Mouse (Mus musculus): Measurements from ENCODE around the gene Tapt1.
A peak's percentile ranks its signal among the peaks of the same experiment; 100 is the strongest.

Tapt1 gene

DNA sequence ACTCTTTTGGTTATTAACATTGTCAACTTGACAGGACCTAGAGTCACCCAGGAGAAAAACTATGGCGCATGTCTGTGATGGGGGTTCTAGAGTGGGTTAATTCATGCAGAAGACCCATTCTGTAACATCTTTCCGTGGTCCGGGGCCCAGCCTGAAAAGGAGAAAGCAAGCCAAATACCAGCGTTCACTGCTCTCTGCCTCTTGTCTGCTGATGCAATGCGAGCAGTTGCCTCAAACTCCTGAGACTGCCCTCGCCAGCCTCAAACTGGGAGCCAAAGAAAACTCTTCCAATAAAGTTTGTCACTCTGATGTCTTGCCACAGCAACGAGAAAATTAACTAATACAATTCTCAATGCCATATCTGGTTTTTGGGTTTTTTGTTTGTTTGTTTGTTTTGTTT is 8.2 kb upstream of the Tapt1 start:
- no peak for DNase-seq (ENCODE audit: inconsistent ontology term)

DNA sequence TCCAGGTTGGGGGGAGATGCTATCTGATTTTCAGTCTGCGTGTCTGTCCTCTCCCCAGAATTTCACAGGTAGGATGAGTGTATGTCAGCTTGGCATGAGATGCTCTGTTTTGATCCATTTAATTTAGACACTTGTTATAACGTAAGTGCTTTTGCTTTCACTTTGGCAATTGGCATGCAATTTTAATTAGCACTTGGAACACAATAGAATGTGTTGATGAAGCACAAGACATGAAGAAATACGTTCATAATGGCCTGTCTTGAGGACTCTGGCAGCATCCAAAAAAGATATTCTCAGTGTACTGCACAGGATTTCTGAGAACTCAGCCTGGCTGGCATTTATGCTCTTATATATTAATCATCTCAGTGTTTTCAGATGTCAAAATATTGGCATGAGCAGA is 7.5 kb upstream of the Tapt1 start:
- peak; percentile 53 for DNase-seq (ENCODE audit: inconsistent ontology term)

DNA sequence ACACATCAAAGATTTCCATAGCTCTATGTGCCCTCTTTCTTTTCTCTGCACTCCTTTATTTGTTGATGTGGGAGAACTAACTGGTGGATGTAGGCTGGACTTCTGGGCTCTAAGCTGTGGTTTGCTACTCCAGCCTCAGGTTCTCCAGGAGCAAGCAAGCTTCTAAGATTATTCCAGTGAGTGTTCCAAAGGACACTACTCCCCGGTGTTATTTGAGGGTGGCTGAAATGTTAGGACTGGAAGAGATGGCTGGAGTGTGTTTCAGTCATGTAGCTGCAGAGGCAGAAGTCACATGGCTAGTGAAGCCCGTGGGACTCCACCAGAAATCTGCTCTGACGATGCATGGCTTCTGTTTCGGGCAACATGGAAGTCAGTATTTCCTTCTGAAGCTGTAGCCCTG is 2.3 kb upstream of the Tapt1 start:
- no peak for DNase-seq (ENCODE audit: inconsistent ontology term)

DNA sequence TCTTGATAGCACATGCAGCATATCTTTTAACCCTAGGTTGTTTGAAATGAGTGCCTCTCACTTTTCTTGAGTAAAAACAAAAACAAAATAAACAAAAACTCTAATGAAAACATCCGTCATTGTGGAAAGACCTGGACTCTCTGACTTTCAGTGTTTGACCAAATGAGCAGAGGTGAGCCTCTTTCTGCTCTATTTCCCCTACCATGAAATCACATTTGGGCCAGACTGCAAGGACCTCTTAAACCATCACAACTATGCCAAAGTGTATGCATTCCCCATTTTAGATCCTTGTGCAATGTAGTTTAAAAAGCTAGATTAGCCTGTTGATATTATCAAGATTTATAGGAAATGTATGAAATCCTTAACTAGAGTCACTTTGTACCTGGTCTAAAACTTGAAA is 1.9 kb upstream of the Tapt1 start:
- no peak for DNase-seq (ENCODE audit: inconsistent ontology term)

DNA sequence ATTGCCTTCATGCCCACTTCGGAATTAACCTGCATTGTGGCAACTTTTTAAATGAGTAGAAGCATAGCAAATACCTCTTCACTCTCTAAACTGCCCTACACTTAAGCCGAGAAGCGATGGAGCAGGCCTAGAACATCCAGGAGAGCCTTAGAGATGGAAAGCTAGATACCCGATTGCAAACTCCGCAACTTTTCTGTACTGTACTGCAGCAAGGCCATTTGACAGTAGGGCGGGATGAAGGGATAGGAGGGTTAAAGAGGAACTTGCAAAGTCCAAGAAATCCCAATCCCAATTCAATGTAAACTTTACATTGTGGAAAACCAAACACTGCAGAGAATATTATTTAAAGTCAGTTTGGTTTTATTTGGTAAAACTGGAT is 1.0 kb upstream of the Tapt1 start:
- no peak for DNase-seq (ENCODE audit: inconsistent ontology term)

DNA sequence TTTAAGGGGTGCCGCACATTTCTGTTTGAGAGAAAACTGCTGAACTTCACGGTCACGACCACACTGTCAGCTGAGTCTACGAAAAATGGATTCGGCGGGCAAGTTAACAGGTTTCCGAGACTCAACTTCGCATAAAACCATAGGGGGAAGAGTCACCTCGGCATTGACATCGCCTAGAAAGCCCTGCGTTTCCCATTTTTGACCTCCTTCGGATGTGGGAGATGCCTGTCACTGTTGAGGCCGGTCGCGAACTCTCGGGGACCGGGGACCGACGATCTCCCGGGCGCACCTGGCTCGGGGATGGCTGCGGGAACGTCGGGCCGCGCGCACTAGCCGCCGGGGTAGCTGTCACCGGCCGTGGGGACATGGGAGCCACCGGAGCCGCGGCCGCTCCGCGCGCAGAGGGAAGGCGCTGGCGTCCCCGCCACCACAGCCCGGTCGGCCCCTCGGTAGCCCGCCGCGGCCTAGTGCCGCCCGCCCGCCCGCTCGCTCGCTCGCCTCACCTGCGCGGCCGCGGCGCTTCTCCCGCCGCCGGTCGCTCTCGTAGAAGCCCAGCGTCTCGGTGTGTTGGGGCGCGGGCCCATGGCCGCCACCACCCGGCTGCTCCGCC is 410 bp downstream of the Tapt1 start:
- peak; percentile 42 for DNase-seq (ENCODE audit: inconsistent ontology term)

DNA sequence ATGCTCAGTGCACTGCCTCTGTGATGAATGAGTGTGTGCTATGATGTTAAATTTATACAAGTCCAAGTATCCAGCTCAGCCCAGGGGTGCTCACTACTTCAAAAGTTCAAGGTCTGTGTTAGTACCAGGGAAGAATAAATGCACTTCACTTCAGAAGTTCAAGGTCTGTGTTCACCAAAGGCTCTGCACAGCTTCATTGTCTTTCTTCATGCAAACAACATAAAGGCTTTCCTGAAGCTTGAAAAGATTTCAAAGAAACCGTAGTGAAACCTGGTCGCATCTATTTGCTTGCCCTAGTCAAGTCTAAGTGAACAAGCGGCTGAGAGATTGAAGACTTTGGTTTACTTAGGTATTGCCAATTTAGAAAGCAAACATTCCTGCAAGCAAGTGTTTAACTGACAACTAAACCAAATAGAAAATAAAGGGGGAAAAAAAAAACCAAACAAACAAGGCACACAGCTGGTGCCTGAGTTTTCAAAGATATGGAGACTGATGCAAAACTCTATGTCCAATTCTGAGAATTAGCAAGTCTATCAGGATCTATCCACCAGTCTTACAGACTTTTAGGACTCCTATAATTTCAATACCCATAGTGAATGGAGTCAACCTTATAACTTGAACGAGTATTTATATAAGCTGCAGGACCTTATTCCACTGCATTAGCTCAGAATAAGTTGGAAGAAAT is 1.4 kb downstream of the Tapt1 start:
- DNase-seq (ENCODE audit: inconsistent ontology term), result no peak

DNA sequence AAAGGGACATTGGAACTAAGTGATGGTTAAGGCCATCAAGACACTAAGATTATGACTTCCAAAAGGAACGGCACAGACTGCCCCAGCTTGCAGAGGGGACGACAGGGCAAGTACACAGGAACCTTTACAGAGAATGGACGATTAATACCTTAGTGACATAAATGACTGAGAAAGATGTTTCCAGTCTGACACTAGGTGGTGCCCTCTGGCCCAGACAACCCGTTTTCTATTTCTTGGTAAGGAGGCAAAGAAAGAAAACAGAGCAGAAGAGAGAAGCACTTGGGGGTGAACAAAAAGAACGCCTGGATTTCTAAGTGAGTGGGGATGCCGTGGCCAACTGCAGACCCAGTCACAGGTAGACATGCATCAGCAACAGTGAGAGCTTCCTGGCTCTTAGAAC is 2.2 kb downstream of the Tapt1 start:
- DNase-seq (ENCODE audit: inconsistent ontology term), result peak; percentile 33

DNA sequence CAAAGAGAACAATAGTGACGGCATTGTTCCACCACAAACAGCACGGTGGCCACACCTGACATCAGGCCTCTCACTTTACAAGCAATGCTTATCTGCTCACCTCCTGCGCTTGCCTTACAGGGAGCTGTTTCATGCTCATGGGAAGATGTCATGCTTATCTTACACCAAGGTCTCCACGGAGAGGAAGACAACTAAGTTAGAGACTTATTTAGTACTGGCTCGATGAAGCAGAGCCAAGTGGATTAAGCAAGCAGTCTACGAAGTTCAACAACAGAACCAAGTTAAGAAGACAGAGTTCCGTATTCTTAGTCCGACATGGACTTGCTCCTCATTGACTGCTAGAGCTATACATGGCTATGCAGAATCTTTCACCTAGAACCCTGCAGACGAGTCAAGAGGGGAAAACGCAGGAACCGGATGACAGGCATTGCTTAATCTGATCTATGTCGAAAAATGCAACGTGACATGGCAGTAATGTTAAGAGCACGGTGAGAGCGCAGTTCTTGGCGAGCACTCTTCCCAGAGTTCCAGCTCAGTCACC is 3.0 kb downstream of the Tapt1 start:
- DNase-seq (ENCODE audit: inconsistent ontology term), result no peak

DNA sequence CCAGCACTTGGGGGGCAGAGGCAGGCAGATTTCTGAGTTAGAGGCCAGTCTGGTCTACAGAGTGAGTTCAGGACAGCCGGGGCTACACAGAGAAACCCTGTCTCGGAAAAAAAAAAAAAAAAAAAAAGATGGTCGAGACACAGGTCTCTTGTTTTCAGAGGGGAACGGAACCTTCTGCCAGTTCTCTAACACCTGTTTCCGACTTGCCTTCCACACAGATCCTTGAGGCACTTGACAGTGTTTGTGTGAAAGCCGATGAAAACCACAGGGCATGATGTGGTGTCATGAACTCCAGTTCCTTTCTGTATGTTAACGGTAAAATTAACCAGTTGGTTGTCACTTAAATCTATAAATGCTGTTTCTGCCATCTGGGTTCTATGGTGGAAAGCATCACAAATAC is 6.0 kb downstream of the Tapt1 start:
- DNase-seq (ENCODE audit: inconsistent ontology term), result no peak

DNA sequence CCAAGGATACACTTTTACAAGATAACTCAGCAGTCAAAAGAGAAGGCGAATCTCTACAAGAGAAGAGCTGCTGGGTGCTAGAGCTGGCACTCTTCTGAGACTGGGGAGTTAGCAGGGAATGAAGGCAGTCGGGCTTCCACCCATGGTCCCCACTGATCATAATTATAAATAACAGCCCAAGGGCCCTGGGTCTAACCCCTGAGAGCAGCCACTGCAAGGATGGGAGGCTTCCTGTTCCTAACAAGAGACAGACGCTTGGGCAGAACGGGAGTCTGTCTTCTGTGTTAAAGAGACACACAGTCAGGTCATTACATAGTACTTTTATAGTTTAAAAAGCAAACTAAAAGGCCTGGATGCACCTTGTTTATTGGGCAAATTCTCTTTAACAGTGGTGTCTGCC is 6.6 kb downstream of the Tapt1 start:
- no peak for DNase-seq (ENCODE audit: inconsistent ontology term)

DNA sequence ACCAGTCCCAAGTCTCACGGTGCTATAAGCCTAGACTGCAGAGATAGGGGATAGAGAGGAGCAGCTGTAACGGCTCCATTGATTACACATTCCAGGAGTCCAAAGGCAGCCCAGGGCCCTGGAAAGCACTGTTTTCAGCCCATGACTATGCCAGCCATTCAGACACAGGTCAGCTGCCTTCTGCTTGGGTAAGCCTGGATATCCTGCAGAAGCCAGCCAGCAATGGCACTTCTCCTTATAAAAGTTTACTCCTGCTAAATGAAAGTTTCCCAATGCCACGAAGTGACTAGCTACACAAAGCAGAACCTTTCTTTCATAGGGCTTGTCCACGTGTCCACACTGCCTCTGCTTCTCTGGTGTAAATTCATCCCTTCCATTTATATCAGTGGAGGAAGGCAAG is 7.9 kb downstream of the Tapt1 start:
- no peak for DNase-seq (ENCODE audit: inconsistent ontology term)

DNA sequence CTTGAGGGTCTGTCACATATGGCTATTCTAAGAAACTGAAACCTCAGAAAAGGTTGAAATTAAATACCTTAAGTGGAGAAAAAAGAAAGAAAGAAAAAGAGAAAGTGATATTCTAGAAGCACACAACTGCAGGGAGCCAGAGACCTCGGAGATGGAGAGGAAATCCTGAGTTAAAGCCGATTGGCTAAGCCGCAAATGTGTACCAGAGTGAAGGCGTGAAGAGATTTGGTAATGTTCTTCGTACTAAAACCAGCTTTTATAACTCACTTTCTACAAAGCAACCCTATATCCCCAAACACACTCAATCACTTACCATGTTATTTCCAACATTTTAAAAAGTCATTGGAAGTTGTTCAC is 8.8 kb downstream of the Tapt1 start:
- DNase-seq (ENCODE audit: inconsistent ontology term), result no peak

DNA sequence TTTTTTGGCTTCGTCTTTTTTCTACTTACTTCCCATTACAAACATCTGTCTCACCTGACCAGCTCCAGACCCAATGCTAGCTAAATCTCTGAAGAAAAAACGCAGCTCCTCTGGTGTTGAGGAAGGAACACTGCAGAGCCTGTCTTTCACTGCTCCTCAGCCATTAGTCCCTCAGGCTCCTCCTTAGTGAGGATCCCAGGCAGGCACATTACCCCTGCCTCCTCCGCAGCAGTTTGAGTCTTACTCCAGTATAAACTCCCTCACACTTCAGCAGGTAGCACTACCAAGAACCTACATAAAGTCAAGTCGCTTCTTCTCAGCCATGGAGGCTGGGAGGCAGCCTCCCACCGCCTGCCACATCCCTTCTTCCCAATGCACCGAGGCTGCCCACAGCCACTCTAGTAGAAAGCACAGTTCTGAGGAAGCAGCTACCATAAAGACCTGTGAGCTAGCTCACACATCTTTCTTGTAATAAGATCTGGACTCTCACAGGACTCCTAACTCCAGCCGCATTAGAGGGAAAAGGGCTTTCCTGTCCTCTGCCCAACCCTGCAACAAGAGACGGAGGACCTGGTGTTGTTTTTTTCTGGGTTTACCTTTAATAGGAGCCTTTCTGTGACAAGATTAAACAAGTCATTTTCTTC is 9.3 kb downstream of the Tapt1 start:
- DNase-seq (ENCODE audit: inconsistent ontology term), result no peak

DNA sequence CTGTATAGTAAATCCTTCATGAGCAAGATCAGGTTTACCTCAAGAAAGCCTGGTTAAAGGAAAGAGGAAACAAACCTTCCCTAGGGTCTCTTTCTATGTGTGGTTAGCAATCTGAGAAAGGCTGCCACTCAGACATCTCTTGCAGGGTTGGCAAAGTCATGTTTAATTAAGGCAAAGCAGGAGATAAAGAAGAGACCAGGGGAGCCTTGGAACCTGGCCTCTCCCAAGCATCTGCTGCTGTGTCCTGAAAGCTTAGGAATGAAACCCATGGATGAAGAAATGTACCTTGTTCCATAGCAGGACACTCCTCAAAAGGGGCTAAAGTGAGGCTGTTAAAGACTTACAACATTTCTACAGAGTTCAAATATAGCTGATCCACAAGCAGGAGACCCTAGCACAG is 11.3 kb downstream of the Tapt1 start:
- DNase-seq (ENCODE audit: inconsistent ontology term), result no peak

DNA sequence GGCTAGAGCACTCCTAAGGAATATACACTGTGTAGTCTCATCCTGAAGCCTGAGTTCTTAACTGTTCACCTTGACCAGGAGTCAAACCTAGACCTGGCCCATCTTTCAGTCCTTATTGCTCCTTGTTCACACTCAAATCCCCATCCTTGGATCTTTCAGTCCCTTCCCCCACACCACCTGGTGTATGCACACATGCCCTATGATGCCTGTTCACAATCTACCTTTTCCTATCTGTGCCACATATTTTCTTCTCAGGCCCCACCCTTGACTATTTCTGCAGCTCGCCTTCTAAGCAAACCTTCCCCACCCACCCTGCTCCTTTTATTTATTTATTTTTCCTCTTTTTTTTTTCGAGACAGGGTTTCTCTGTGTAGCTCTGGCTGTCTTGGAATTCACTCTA is 12.4 kb downstream of the Tapt1 start:
- no peak for DNase-seq (ENCODE audit: inconsistent ontology term)

DNA sequence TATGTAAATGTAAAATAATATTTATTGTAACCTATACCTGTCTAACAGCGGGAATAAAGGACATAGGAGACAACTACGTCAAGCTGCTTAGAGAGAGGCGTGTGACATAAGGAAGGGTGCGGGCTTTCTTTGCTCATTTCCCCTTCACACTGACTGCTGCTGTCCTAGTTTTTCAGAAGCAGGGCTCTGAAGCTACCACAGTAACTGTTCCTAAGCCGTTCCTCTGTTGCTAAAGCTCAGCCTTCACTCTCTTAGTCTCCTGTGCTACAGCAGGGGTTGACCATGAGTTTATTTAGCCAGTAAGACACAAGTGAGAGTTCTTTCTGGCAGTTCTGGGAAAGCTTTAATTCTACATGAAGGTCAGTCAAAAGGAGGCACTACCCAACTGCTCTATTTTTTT is 13.0 kb downstream of the Tapt1 start:
- no peak for DNase-seq (ENCODE audit: inconsistent ontology term)

DNA sequence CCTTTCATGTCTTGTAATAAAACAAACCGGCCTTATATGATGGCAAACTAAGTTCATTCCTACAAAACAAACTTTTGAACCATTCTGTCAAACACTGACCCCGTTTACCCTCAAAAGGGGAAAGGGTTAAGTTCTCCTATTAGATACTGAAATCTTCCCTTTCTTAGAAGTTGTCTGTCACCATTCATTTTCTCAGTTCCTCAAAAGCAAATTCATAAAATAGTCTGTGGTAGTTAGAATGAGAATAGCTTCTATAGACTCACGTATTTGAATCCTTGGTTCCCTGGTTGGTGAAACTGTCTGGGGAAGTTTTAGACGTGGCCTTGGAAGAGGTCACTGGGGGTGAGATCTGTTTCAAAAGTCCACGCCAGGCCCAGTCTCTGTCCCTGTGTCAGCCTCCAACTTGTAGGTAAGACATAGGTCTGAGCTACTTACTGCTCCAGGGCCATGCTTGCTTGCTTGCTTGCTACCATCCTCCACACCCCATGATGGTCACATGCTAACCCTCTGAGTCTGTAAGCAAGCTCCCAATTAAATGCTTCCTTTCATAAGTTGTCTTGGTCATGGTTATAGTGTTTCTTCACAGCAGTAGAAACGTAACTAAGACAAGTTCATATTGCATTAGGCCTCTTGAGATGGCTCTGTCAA is 14.5 kb downstream of the Tapt1 start:
- DNase-seq (ENCODE audit: inconsistent ontology term), result no peak

DNA sequence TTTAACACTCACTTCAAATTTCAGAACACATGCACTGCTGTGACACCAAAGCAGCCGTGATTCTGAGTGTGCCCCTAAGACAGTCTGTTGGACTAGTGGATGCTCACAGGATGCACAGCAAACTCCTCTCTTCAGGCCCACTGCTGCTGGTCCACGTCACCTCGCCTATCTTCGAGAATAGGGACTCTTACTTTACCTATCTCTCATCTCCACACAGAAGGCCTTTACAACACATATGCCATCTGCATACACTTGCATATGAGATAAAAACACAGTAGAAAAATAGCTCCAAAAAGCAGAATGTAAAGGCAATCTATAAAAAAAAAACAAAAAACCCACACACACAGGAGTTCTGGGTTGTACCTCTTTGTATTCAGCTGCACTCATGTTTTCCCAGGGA is 19.1 kb downstream of the Tapt1 start:
- no peak for DNase-seq (ENCODE audit: inconsistent ontology term)

DNA sequence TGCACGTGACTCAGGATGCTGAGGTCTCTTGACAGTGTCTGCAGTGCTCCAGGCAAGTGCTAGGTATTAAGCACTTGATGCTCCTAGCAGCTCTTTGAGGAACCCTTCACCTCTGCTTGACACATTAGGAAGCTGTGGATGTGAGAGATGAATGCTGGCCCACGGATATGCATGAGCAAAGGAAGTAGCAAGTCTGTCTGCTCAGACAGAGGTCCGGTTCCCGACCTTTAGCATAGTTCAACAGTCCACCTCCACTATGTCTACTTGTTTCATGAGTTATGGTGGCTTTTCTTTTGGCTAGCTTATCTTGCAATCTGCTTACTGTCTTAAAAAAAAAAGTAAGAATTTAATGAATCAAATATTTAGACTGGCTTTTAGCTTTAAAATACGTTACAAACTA is 19.8 kb downstream of the Tapt1 start:
- no peak for DNase-seq (ENCODE audit: inconsistent ontology term)

DNA sequence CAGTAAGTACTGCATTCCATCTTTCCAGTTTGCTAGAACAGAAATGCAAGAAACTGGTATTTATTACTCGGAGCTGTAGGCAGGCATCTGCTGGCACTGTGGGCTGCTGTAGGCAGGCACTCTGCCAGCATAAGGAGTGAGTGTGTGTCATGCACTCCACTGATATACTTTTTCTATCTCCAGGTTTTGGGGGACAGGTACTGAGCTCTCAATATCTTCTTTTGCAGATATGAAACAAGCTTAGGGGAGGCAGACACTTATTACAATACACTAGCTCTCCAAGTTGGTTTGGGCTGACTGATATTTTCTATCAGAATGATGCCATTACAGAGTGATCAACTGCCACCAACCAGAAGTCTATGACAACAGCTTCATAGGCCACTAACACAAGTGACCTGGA is 23.0 kb downstream of the Tapt1 start:
- no peak for DNase-seq (ENCODE audit: inconsistent ontology term)

DNA sequence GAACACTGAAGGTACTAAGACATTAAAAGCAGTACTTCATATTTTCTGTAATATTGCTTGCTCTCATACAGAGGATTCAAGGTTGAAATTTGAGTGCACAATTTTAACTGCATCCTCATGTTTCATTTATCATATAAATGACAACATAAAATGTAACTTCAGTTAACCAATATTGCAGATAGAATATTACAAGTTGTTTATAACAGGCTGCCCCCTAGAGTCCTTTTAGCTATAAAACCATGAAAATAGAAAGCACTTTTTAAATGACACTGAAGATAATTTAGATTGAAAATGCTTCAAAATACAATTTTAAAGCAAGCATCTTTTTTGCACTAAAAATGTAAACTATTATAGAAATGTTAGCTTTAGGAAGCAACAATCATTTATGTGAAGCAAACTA is 24.8 kb downstream of the Tapt1 start:
- DNase-seq (ENCODE audit: inconsistent ontology term), result no peak

DNA sequence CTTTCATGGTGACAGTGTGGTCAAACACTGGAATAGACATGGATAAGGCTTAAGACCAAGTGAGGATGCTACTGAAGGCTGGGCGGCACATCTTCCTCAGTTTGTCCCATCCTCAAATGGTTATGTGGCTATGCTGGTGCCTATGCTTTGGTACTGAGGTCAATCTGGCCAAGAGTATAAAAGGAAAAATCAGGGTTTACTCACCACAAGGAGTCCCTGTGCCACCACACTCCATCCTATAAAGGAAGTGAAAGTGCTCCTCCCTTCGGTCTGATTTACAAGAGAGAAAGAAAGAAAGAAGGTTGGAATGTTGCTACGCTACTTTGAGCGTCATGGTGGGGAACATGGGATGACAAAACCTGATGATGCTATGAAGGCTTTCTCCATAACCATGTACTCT is 27.3 kb downstream of the Tapt1 start:
- DNase-seq (ENCODE audit: inconsistent ontology term), result no peak

All from Muller cell, postnatal 12 days (primary cell).